Mouse (Mus musculus) mouse trophoblast stem cell (cell line): ENCODE data around the gene Gm21586.
"Not testable (repeated sequence)": the region's sequence is repeated elsewhere in the genome, so short reads cannot be mapped to it uniquely, and the experiment has no call there.

Experiments
- in situ Hi-C, 2 experiments: fragments of 300-500 bp; cut with MseI, MboI; formaldehyde crosslinking; loops; 2 replicates in 1 of 2; 3 replicates in 1 of 2; pipeline ENCODE4 v1.15.1; 2025

Gm21586 gene

GRCm38 (mm10) chr4:42439078-42439477 is at the start of gene Gm21586:
Gene Gm21586, plus strand, starts transcription at chr4:42439378.
- in situ Hi-C loops, result not testable (repeated sequence)

- in situ Hi-C loops, result not testable (repeated sequence)
Observed at GRCm38 (mm10) chr4:42466452-42466851, 27.3 kb downstream of the Gm21586 start, which contains the start of gene Gm2163. Gene Gm2163, plus strand, starts transcription at chr4:42466752.
